Mouse (Mus musculus): Measurements from ENCODE around the gene Tcp11.

DNA sequence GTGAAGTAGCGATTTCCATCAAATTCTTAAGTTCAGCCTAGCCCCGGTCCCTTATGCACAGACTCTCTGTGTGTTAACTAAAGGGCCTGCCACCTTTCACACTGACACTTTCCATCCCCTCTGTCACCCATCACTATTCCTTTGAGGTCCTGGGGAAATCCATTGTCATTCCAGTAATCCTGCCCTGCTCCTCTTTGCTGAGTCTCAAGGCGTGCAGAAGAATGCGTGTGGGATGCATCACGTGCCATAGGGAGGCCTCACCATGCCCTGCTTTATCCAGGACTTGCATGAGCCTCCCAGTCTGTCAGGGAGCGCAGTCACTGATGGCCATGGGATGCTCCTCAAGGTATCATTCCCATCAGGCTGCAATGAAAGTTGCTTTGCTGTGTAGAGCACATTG lies 62.1 kb downstream of the Tcp11 start:
- TF ChIP-seq CTCF (IDR thresholded peaks at IDR 0.05; ENCODE audit: borderline replicate concordance, insufficient read depth, low read depth, low read length) (no peak), POLR2A (IDR thresholded peaks at IDR 0.05; ENCODE audit: borderline replicate concordance, insufficient read depth, low read length) (no peak)

Measured in cerebellum, adult 2 months (tissue).